Mouse (Mus musculus): ENCODE measurements around the gene Misp.

Misp gene

DNA sequence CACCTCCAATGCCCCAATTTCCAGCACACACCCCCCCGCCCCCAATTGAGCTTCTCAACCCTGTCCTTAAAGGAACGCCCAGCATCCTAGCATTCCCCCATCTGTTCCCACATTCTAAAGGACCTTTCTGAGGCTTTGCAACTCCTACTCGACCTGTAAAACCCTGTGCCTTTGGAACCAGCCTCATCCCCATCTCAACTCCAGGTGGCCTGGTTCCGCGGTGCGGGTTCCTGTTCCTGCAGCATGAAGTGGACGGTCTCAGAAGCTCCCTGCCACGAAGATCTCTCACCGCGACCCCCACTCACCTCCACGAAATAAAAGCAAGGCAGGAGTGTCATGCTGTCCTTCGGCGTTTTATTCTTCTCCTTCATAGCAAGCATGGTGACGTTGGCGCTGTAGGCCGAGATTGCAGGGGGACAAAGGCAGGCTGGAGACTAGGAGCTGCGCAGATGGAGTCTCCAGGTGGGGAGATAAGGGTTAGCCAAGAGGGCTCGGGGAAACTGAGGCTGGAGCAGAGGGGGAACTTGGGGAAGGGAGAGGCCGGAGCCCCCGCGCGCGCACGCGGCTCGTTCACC, 53.0 kb downstream of the Misp start:
- no peak for DNase-seq (ENCODE audit: low read depth)

DNA sequence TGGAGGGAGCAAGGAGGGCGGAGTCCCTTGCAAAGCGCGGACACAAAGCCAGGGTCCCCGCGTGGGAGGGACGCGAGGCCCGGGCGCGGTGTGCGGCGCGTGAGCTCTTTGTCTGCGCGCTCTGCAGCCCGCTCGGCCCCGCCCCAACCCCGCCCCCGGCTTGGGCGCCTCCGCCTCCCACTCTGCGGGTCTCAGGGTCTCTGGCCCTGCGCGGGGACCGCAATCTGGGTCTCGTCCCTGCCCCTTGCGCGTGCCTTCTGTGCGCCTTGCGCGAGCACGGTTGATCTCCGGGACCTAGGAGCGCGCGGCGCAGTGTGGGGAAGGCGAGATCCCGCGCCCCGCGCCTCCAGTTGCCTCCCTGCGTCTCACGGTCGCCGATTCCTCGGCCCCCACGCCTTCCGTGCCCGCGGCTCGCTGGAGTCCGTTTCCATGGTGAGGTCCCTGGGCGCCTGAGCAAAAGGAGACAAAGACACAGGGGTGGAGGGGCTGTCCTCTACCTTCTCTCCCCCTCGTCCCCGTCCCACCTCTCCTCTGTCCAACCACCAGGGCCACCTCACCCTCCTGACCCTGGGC, 53.6 kb downstream of the Misp start, which contains the start of the genes Prtn3 and Plppr3:
TSS of gene Prtn3 (plus strand) at position 187 of the 573 bp plus-strand sequence.
TSS of gene Plppr3 (minus strand) at position 345 of the 573 bp plus-strand sequence.
- DNase-seq (ENCODE audit: low read depth), result no peak

DNA sequence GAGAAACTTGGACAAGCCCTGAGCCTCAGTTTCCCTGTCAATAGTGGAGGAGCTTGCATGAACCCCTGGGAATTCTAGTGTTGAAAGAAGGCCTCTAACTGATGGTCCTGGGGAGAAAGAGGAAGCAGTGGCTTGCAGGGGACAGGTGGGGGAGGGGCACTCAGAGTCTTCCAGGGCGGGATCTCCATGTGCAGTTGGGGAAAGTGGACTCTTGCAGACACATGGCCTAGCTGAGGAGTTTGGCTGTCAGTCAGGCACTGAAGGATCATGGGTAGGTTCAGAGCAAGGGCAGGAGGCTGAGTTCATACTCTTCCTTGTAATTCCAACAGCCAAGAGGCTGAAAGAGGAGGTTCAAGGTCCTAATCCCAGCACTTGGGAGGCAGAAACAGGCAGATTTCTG, 56.4 kb downstream of the Misp start:
- DNase-seq (ENCODE audit: low read depth), result peak; percentile 89

DNA sequence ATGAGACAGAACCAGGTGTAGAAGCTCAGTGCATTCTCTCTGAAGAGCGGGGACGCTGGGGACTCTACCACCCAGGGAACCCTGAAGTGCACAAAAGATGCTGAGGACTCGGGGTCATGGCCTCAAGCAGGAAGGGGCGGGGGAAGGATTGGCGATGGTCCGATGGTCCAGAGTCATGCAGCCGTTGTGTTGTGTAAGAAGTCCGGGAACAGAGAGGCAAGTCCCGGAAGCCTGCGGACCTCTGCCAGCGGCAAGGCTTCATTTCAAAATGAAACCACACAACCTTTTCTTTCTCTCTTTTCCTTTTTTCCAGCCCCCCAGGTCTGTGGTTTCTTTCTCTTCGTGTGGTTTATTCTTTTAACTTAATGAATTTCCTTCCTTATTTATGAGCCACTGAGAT, 57.0 kb downstream of the Misp start:
- peak; percentile 98 for DNase-seq (ENCODE audit: low read depth)

DNA sequence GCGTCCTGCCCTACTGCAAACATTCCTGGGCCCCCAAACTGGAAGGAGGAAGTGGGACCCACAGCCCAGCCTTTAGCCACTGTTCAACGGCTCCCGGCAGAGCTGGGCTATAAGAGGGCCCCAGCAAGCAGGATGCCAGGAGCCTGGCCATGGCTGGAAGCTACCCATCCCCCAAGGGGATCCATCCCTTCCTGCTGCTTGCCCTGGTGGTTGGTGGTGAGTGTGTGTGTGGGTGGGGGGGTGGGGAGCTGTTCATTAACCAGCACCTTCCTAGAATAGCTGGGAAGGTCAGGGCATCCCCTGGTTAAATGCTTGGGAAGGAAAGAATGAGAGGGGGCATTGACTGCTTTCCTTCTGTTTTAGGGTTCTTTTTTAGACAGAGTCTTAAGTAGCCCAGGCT, 58.7 kb downstream of the Misp start:
- no peak for DNase-seq (ENCODE audit: low read depth)

All from 416B (cell line).